Mouse (Mus musculus): ENCODE results near the gene Vsig2. TPM values are rescaled to one million over a fixed set of nuclear protein-coding genes. Genes with fewer than 3 reads are reported as not detected.

The Vsig2 gene
- polyA plus RNA-seq, 1 experiment from 2014 or later: 0.85 TPM

DNA sequence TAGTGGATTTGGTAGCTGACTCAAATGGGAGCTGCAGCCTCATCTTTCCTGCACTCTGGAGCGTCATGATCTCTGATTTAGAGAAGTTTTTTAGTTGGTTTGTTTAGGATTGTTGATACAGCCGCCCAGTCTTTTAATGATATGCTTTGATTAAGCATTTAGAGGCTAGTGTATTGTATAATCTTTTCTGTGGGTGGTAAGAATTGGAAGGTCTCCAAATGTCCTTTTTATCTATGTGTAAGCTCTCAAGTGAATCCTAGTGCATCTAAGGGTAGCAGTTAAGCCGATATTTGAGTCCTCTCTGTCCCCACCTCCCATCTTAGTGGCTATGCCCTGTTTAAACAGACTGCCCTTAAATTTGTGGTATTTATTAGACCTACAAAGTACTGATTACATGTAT is 24.6 kb upstream of the Vsig2 start:
- ATAC-seq (ENCODE audit: low FRiP score): no peak
- H3K4me2 ChIP-seq (replicated peaks; ENCODE audit: low read depth, low read length): no peak overlapping the region
- no peak for DNase-seq (ENCODE audit: low spot score)
- no peaks in the 10 kb centered on the region for H3K4me1 ChIP-seq (replicated peaks; ENCODE audit: control insufficient read depth, insufficient read depth, low read length)
- H3K4me3 ChIP-seq (ENCODE audit: low read depth, low read length): no peak overlapping the region
- 90% methylated on average over 3 of the region's 3 CpGs for WGBS
- no peaks in the 10 kb centered on the region for H3K27me3 ChIP-seq (ENCODE audit: control insufficient read depth, insufficient read depth, low read length)
- H3K27ac ChIP-seq (ENCODE audit: low read depth, low read length): no peak overlapping the region
- no peak overlapping the region for H3K9ac ChIP-seq (ENCODE audit: low read depth, low read length)
- H3K9me3 ChIP-seq (ENCODE audit: control insufficient read depth, low read length): no peaks in the 10 kb centered on the region
- no peaks in the 10 kb centered on the region for H3K36me3 ChIP-seq (ENCODE audit: control insufficient read depth, insufficient read depth, low read length)

DNA sequence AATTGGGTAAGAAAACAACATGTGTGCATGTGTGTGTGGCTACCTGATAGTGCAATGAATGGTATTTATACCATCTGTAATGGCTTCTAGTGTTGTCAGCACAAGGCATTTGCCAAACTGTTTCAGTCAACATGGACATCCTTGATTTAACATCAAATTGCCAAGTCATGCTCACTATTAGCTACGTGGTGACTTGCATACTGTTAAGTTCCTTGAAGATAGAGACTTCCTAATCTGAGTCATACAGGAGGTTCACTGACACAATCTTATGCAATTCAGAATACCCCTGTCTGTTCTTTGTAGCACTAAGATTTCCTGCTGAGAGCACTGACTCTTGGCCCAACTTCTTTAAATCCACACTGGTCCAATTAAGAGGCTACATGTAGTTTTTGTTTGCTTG is 21.6 kb upstream of the Vsig2 start:
- Histone ChIP-seq H3K27me3 (ENCODE audit: control insufficient read depth, insufficient read depth, low read length) (no peaks in the 10 kb centered on the region), H3K9ac (ENCODE audit: low read depth, low read length) (no peak overlapping the region), H3K4me1 (replicated peaks; ENCODE audit: control insufficient read depth, insufficient read depth, low read length) (no peaks in the 10 kb centered on the region), H3K27ac (ENCODE audit: low read depth, low read length) (no peak overlapping the region), H3K9me3 (ENCODE audit: control insufficient read depth, low read length) (no peaks in the 10 kb centered on the region), H3K4me3 (ENCODE audit: low read depth, low read length) (no peak overlapping the region), H3K36me3 (ENCODE audit: control insufficient read depth, insufficient read depth, low read length) (0 out of 2 replicates have a peak, but pooled peaks cover 8% of the 10 kb centered on the region), H3K4me2 (replicated peaks; ENCODE audit: low read depth, low read length) (no peak overlapping the region)
- DNase-seq (ENCODE audit: low spot score) (no peak), ATAC-seq (ENCODE audit: low FRiP score) (no peak)
- 79% methylated on average over 1 of the region's 1 CpGs for WGBS

DNA sequence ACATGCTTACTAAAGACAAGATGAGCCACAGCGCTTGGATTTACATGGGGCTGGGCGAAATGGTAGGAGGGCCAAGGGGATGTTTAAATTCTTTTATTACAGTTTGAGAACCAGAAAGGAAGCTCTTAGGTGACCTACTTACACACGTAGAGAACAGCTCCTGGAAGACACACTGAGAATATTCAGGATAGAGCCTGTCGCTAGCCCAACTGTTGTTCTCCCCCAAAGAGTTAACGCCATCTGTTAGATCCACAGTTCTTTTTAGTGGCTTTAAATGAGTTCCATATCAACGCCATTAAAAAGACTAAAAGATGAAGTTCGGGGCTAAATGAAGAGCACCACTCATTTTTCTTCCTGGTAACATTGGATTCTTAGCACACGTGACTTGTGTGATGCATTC is 20.1 kb upstream of the Vsig2 start:
- WGBS: 95% methylated on average over 8 of the region's 8 CpGs
- Histone ChIP-seq H3K36me3 (ENCODE audit: control insufficient read depth, insufficient read depth, low read length) (peaks cover 10% of the 10 kb centered on the region; the same call in 1 of the 2 replicates), H3K4me1 (replicated peaks; ENCODE audit: control insufficient read depth, insufficient read depth, low read length) (no peaks in the 10 kb centered on the region), H3K4me2 (replicated peaks; ENCODE audit: low read depth, low read length) (no peak overlapping the region), H3K9ac (ENCODE audit: low read depth, low read length) (no peak overlapping the region), H3K9me3 (ENCODE audit: control insufficient read depth, low read length) (no peaks in the 10 kb centered on the region), H3K27ac (ENCODE audit: low read depth, low read length) (no peak overlapping the region), H3K4me3 (ENCODE audit: low read depth, low read length) (no peak overlapping the region), H3K27me3 (ENCODE audit: control insufficient read depth, insufficient read depth, low read length) (no peaks in the 10 kb centered on the region)
- DNase-seq (ENCODE audit: low spot score) (no peak), ATAC-seq (ENCODE audit: low FRiP score) (no peak)

DNA sequence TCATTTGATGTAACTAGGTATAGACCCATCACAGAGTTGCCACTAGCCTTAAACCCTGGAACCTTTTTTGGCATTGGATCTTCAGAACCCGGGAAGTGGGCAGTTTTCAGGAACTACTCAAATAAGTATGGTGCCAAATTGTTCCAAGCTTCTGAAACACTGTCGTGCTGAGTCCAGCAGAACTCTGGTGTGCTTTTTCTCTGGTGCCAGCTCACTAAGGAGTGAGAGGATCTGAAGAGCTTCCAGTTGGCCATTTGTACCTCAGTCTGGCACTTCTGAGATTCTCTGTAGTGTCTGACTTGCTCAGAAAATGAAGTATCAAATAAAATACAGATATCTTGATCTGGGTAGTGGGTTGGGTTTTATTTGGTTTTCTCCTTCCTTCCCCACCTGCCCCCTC is 19.1 kb upstream of the Vsig2 start:
- no peak for DNase-seq (ENCODE audit: low spot score)
- no peak for ATAC-seq (ENCODE audit: low FRiP score)
- no peaks in the 10 kb centered on the region for H3K27me3 ChIP-seq (ENCODE audit: control insufficient read depth, insufficient read depth, low read length)
- H3K36me3 ChIP-seq (ENCODE audit: control insufficient read depth, insufficient read depth, low read length): peaks cover 10% of the 10 kb centered on the region; the same call in 1 of the 2 replicates
- 93% methylated on average over 2 of the region's 2 CpGs for WGBS
- no peak overlapping the region for H3K4me2 ChIP-seq (replicated peaks; ENCODE audit: low read depth, low read length)
- H3K4me1 ChIP-seq (replicated peaks; ENCODE audit: control insufficient read depth, insufficient read depth, low read length): no peaks in the 10 kb centered on the region
- no peak overlapping the region for H3K4me3 ChIP-seq (ENCODE audit: low read depth, low read length)
- H3K9ac ChIP-seq (ENCODE audit: low read depth, low read length): no peak overlapping the region
- H3K27ac ChIP-seq (ENCODE audit: low read depth, low read length): no peak overlapping the region
- no peaks in the 10 kb centered on the region for H3K9me3 ChIP-seq (ENCODE audit: control insufficient read depth, low read length)

DNA sequence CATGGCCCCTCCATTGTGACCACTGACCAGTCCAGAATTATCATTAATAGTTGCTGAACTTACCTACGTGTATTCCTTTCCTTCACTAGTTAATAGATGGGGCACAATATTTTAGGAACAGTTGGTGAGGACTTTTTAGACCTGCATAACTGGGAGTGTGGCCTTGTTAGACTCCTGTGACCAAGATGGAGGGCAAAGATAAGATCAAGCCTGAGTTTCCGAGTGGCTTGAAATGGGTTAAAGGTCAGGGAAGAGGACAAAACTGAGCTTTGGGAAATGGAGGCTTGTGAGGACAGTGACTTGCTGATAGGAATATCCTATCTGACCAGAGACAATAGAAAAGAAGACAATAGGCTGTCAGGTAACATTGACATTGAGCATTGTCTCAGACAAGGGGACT is 13.6 kb upstream of the Vsig2 start:
- Histone ChIP-seq H3K4me3 (ENCODE audit: low read depth, low read length) (no peak overlapping the region), H3K4me2 (replicated peaks; ENCODE audit: low read depth, low read length) (no peak overlapping the region), H3K27ac (ENCODE audit: low read depth, low read length) (no peak overlapping the region), H3K27me3 (ENCODE audit: control insufficient read depth, insufficient read depth, low read length) (peaks cover 42% of the 10 kb centered on the region), H3K4me1 (replicated peaks; ENCODE audit: control insufficient read depth, insufficient read depth, low read length) (0 out of 2 replicates have a peak, but pooled peaks cover 3% of the 10 kb centered on the region), H3K9ac (ENCODE audit: low read depth, low read length) (no peak overlapping the region), H3K9me3 (ENCODE audit: control insufficient read depth, low read length) (no peaks in the 10 kb centered on the region; the same call in 1 of the 2 replicates), H3K36me3 (ENCODE audit: control insufficient read depth, insufficient read depth, low read length) (peaks cover 9% of the 10 kb centered on the region; the same call in 1 of the 2 replicates)
- DNase-seq (ENCODE audit: low spot score) (no peak), ATAC-seq (ENCODE audit: low FRiP score) (no peak)
- WGBS: 85% methylated on average over 2 of the region's 2 CpGs

DNA sequence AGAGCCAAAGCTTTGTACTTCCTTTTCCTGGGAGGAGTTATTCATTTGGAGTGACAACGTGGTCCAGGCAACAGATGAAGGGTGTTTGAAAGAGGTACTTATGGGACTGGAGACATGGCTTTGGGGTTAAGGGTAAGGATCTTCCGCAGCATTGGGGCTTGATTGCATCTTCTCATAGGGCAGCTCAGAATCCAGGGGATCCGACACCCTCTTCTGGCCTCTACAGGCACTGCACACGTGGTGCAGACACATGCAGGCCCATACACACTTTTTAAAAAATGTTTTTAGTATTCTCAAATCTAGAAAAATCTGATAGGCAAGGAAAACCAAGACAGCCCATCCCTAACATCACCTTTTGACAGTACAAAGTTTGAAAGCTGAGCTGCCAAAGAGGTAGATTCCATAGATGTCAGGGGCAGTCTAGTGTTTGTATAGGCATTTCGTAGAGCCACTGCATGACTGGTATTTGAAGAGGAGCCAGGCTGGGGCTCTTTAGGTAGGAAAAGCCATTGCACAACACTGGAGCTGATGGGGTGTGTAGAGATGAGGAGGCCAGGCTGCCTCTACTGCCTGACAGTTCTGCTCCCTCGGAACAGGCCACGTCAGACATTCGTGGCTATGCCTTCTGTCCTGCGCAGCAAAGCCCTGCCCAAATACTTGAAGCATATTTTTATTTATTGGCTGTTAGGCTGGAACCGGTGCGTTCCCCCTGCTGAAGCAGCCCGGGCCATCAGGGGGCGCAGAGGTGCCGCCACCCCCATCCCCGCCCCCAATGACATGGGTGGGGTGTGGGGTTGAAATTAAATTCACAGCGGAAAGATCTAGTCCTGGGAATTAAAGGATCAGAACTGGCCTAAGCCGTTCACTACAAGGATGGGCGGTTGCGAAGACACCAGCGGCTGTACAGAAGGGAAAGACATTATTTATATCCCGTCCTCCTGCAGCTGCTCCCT is 12.3 kb upstream of the Vsig2 start:
- Histone ChIP-seq H3K27me3 (ENCODE audit: control insufficient read depth, insufficient read depth, low read length) (peaks cover 51% of the 10 kb centered on the region), H3K36me3 (ENCODE audit: control insufficient read depth, insufficient read depth, low read length) (peaks cover 3% of the 10 kb centered on the region; the same call in 1 of the 2 replicates), H3K9me3 (ENCODE audit: control insufficient read depth, low read length) (no peaks in the 10 kb centered on the region; the same call in 1 of the 2 replicates), H3K4me3 (ENCODE audit: low read depth, low read length) (no peak overlapping the region), H3K4me1 (replicated peaks; ENCODE audit: control insufficient read depth, insufficient read depth, low read length) (0 out of 2 replicates have a peak, but pooled peaks cover 3% of the 10 kb centered on the region), H3K9ac (ENCODE audit: low read depth, low read length) (no peak overlapping the region), H3K4me2 (replicated peaks; ENCODE audit: low read depth, low read length) (no peak overlapping the region), H3K27ac (ENCODE audit: low read depth, low read length) (no peak overlapping the region; the same call in 1 of the 2 replicates)
- ATAC-seq (ENCODE audit: low FRiP score) (peak; percentile 5; the same call in 1 of the 2 replicates), DNase-seq (ENCODE audit: low spot score) (no peak)
- WGBS: 19% methylated on average over 21 of the region's 21 CpGs

DNA sequence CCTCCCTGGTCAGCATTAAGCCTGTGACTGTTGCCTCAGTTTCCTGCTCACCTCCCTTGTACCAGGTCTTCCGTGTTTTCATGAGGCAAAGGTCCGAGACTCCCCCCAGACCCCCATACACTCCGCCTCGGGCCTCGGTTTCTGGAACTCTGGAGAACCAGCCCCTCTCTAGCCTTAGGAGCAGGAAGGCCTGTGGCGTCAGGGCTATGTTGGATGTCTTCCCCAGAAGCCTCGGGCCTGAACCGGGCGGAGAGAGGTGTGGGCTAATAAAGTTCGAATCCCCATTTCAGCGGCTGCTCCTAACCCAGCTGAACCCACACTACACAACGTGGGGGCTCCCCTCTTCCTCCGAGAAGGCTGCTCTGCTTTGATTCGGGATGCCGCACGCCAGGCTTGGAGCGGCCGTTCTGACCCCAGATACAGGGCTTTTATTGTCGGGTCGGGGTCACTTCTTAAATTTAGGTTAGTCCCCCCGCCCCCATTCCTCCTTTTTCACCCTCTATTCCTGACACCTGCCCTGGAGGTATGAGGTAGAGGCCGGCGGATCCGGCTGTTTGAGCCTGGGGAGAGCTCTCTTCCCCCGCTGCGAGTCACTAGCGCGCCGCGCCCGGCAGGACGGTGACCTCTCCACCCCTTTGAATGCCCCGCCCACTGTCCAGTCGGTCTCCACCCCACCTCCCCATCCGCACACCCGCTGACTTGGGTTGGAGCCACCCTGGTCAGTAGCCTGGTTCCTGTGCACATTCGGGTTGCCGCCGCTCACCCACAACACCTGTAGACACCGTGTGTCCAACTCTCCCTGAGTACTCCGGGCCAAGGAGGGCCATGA is 11.4 kb upstream of the Vsig2 start, which contains the start of gene Esam:
Esam (plus strand) TSS at position 683 of the 829 bp plus-strand sequence.
- Histone ChIP-seq H3K27me3 (ENCODE audit: control insufficient read depth, insufficient read depth, low read length) (peaks cover 53% of the 10 kb centered on the region), H3K9me3 (ENCODE audit: control insufficient read depth, low read length) (no peaks in the 10 kb centered on the region; the same call in 1 of the 2 replicates), H3K36me3 (ENCODE audit: control insufficient read depth, insufficient read depth, low read length) (peaks cover 3% of the 10 kb centered on the region; the same call in 1 of the 2 replicates), H3K4me2 (replicated peaks; ENCODE audit: low read depth, low read length) (no peak within 1 kb of the TSS; the same call in 1 of the 2 replicates), H3K4me3 (ENCODE audit: low read depth, low read length) (0 out of 2 replicates have a peak within 1 kb of the TSS, but pooled peaks have one; percentile 8), H3K27ac (ENCODE audit: low read depth, low read length) (peak within 1 kb of the TSS; percentile 3; the same call in 1 of the 2 replicates), H3K4me1 (replicated peaks; ENCODE audit: control insufficient read depth, insufficient read depth, low read length) (0 out of 2 replicates have a peak, but pooled peaks cover 3% of the 10 kb centered on the region), H3K9ac (ENCODE audit: low read depth, low read length) (no peak within 1 kb of the TSS)
- ATAC-seq (ENCODE audit: low FRiP score) (peak; percentile 15; the same call in 1 of the 2 replicates), DNase-seq (ENCODE audit: low spot score) (peak; percentile 45)
- under 1% methylated on average over 41 of the region's 41 CpGs for WGBS

DNA sequence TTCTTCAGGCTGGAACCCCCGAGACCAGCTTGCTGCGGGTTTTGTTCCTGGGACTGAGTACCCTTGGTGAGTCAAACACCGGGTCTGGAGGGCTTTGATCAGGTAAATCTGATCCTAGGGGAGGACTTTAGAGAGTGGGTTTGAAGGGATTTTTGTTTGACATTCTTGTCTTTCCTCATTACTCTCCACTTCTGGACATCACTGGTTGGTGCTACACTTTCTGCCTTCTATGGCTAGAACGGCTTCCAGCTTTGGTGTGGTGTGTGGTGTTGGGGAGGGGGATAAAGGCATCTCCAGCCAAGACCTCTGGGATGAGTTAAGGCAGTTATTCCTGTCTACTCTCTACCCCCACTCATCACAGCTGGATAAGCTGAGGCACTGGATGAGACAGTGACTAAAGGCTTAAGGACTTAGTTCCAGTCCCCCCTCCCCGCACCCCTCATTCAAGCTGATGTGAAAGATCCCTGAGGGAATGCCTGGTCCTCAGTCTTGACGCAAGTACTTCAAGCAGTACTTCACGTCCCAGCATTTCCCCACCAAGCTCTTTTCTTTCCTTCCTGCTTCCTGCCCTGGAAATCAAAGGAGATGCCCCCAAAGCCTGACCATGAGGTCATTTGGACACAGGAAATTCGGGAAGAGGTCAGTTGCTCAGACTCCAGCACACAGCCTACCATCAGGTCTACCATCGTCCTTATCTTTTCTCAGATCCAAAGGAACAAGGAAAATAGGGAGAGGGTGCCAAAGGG is 10.7 kb upstream of the Vsig2 start:
- H3K36me3 ChIP-seq (ENCODE audit: control insufficient read depth, insufficient read depth, low read length): no peaks in the 10 kb centered on the region
- 0 out of 2 replicates have a peak, but pooled peaks cover 3% of the 10 kb centered on the region for H3K4me1 ChIP-seq (replicated peaks; ENCODE audit: control insufficient read depth, insufficient read depth, low read length)
- H3K4me3 ChIP-seq (ENCODE audit: low read depth, low read length): 0 out of 2 replicates have a peak overlapping the region, but pooled peaks have one; percentile 8
- ATAC-seq (ENCODE audit: low FRiP score) (no peak), DNase-seq (ENCODE audit: low spot score) (peak; percentile 30)
- H3K9ac ChIP-seq (ENCODE audit: low read depth, low read length): no peak overlapping the region
- no peaks in the 10 kb centered on the region; the same call in 1 of the 2 replicates for H3K9me3 ChIP-seq (ENCODE audit: control insufficient read depth, low read length)
- 15% methylated on average over 9 of the region's 9 CpGs for WGBS
- H3K4me2 ChIP-seq (replicated peaks; ENCODE audit: low read depth, low read length): no peak overlapping the region
- H3K27me3 ChIP-seq (ENCODE audit: control insufficient read depth, insufficient read depth, low read length): peaks cover 53% of the 10 kb centered on the region
- H3K27ac ChIP-seq (ENCODE audit: low read depth, low read length): no peak overlapping the region

Data from hindbrain, embryonic 11.5 days (tissue).